Mouse (Mus musculus) midbrain, embryonic 14.5 days (tissue): ENCODE data around the gene Cerk. TPM values are rescaled to one million over a fixed set of nuclear protein-coding genes. Genes with fewer than 3 reads are reported as not detected.
"Not testable (repeated sequence)": the region's sequence is repeated elsewhere in the genome, so short reads cannot be mapped to it uniquely, and the experiment has no call there.

Source experiments
- ATAC-seq: fragments of 200-750 bp; cut with Nextera tagmentation; 2 replicates; pipeline ENCODE4 v1.8.0; 2017; ENCODE audit warnings: moderate number of reproducible peaks, moderate library complexity; ENCODE audit not compliant: low FRiP score, low TSS enrichment
- DNase-seq: peaks from one replicate; pipeline ENCODE4 v3.0.0-alpha.2; 2015
- H3K27ac ChIP-seq: fragments of 300-500 bp; sonication (generic); replicated peaks from 2 replicates; pipeline ENCODE4 v1.5.1; 2014; ENCODE audit warnings: mild to moderate bottlenecking, low read depth, low read length, moderate library complexity
- H3K27me3 ChIP-seq: fragments of 300-500 bp; sonication (generic); 2 replicates; pipeline ENCODE4 v1.6.1; 2014; ENCODE audit warnings: low read length, control low read depth, mixed read lengths; ENCODE audit not compliant: control insufficient read depth, insufficient read depth
- H3K36me3 ChIP-seq: fragments of 300-500 bp; sonication (generic); 2 replicates; pipeline ENCODE4 v1.6.1; 2014; ENCODE audit warnings: low read length, control low read depth; ENCODE audit not compliant: control insufficient read depth, insufficient read depth
- H3K4me1 ChIP-seq: fragments of 300-500 bp; sonication (generic); 2 replicates; pipeline ENCODE4 v1.6.1; 2014; ENCODE audit warnings: mild to moderate bottlenecking, antibody characterized with exemption, low read length, control low read depth; ENCODE audit not compliant: control insufficient read depth, insufficient read depth
- H3K4me2 ChIP-seq: fragments of 300-500 bp; sonication (generic); 2 replicates; pipeline ENCODE4 v1.6.1; 2014; ENCODE audit warnings: mild to moderate bottlenecking, low read length, moderate library complexity
- H3K4me3 ChIP-seq: fragments of 300-500 bp; sonication (generic); replicated peaks from 2 replicates; pipeline ENCODE4 v1.5.1; 2014; ENCODE audit warnings: low read depth, low read length
- H3K9ac ChIP-seq: fragments of 300-500 bp; sonication (generic); replicated peaks from 2 replicates; pipeline ENCODE4 v1.6.1; 2014; ENCODE audit warnings: mild to moderate bottlenecking, low read length, moderate library complexity
- H3K9me3 ChIP-seq: fragments of 300-500 bp; sonication (generic); 2 replicates; pipeline ENCODE4 v1.6.1; 2016; ENCODE audit warnings: low read length, control low read depth, mixed read lengths; ENCODE audit not compliant: control insufficient read depth
- WGBS: fragments of 180-500 bp; shearing (Covaris S2); extraction: QIAGEN DNeasy Blood & Tissue Kit; methylation state at CpG from one replicate; pipeline ENCODE4 v1.1.7; 2014; 5-methylcytosine and 5-hydroxymethylcytosine counted together
- polyA plus RNA-seq: library from polyadenylated mRNA; unstranded; fragments of >200 nt; fragmentation: Nextera tagmentation; extraction: Ambion mirVana; gene quantifications from 2 replicates; pipeline ENCODE4 v1.2.1, GENCODE M21; 2014

Gene Cerk
- polyA plus RNA-seq, 1 experiment from 2014 or later: 23.5 TPM

GRCm38 (mm10) chr15:86226968-86227367 lies 41.0 kb upstream of the Cerk start:
- Histone ChIP-seq H3K9ac (no peak overlapping the region), H3K27me3 (no peaks in the 10 kb centered on the region), H3K4me1 (no peaks in the 10 kb centered on the region; the same call in 1 of the 2 replicates), H3K9me3 (no peaks in the 10 kb centered on the region), H3K27ac (no peak overlapping the region), H3K4me3 (no peak overlapping the region), H3K36me3 (no peaks in the 10 kb centered on the region), H3K4me2 (no peak overlapping the region)
- DNase-seq (no peak), ATAC-seq (no peak)
- 93% methylated on average over 2 of the region's 2 CpGs for WGBS

GRCm38 (mm10) chr15:86226221-86226620 lies 40.3 kb upstream of the Cerk start:
- Histone ChIP-seq H3K36me3 (no peaks in the 10 kb centered on the region), H3K4me1 (no peaks in the 10 kb centered on the region), H3K27ac (no peak overlapping the region), H3K4me3 (no peak overlapping the region), H3K9ac (no peak overlapping the region), H3K9me3 (no peaks in the 10 kb centered on the region), H3K27me3 (no peaks in the 10 kb centered on the region), H3K4me2 (no peak overlapping the region)
- ATAC-seq (no peak), DNase-seq (no peak)
- 86% methylated on average over 5 of the region's 5 CpGs for WGBS

- no peak for ATAC-seq
- WGBS: 85% methylated on average over 7 of the region's 7 CpGs
- no peaks in the 10 kb centered on the region for H3K9me3 ChIP-seq
- no peak overlapping the region for H3K4me2 ChIP-seq
- no peaks in the 10 kb centered on the region for H3K4me1 ChIP-seq
- H3K27me3 ChIP-seq: no peaks in the 10 kb centered on the region
- no peak overlapping the region for H3K9ac ChIP-seq
- H3K4me3 ChIP-seq: no peak overlapping the region
- no peak overlapping the region for H3K27ac ChIP-seq
- H3K36me3 ChIP-seq: no peaks in the 10 kb centered on the region
- DNase-seq: no peak
Observed at GRCm38 (mm10) chr15:86224972-86225551, 39.1 kb upstream of the Cerk start.

GRCm38 (mm10) chr15:86221901-86222300 lies 36.0 kb upstream of the Cerk start:
- not testable (repeated sequence) for ATAC-seq, DNase-seq, H3K27ac ChIP-seq, H3K9ac ChIP-seq, H3K36me3 ChIP-seq, H3K4me1 ChIP-seq, H3K4me2 ChIP-seq, H3K4me3 ChIP-seq, H3K27me3 ChIP-seq, H3K9me3 ChIP-seq
- WGBS: 88% methylated on average over 11 of the region's 11 CpGs

- H3K9ac ChIP-seq: no peak overlapping the region
- no peaks in the 10 kb centered on the region for H3K9me3 ChIP-seq
- 75% methylated on average over 4 of the region's 4 CpGs for WGBS
- DNase-seq (no peak), ATAC-seq (no peak)
- no peaks in the 10 kb centered on the region for H3K36me3 ChIP-seq
- no peaks in the 10 kb centered on the region for H3K4me1 ChIP-seq
- H3K27me3 ChIP-seq: no peaks in the 10 kb centered on the region
- H3K4me3 ChIP-seq: no peak overlapping the region
- no peak overlapping the region for H3K4me2 ChIP-seq
- H3K27ac ChIP-seq: no peak overlapping the region
Observed at GRCm38 (mm10) chr15:86221369-86221768, 35.4 kb upstream of the Cerk start.

- Histone ChIP-seq H3K4me1 (no peaks in the 10 kb centered on the region), H3K4me2 (no peak overlapping the region), H3K36me3 (no peaks in the 10 kb centered on the region), H3K27ac (no peak overlapping the region), H3K9me3 (no peaks in the 10 kb centered on the region), H3K9ac (no peak overlapping the region), H3K27me3 (no peaks in the 10 kb centered on the region), H3K4me3 (no peak overlapping the region)
- ATAC-seq: no peak
- DNase-seq: no peak
- 82% methylated on average over 4 of the region's 4 CpGs for WGBS
Observed at GRCm38 (mm10) chr15:86220715-86221114, 34.8 kb upstream of the Cerk start.

- no peak overlapping the region for H3K27ac ChIP-seq
- H3K27me3 ChIP-seq: no peaks in the 10 kb centered on the region
- 88% methylated on average over 5 of the region's 5 CpGs for WGBS
- ATAC-seq: no peak
- no peak overlapping the region for H3K4me2 ChIP-seq
- no peak overlapping the region for H3K9ac ChIP-seq
- peaks cover 3% of the 10 kb centered on the region; the same call in 1 of the 2 replicates for H3K4me1 ChIP-seq
- H3K36me3 ChIP-seq: no peaks in the 10 kb centered on the region
- H3K9me3 ChIP-seq: no peaks in the 10 kb centered on the region
- no peak overlapping the region for H3K4me3 ChIP-seq
- DNase-seq: no peak
Observed at GRCm38 (mm10) chr15:86220229-86220630, 34.3 kb upstream of the Cerk start.

- no peak overlapping the region for H3K9ac ChIP-seq
- no peaks in the 10 kb centered on the region for H3K36me3 ChIP-seq
- H3K4me3 ChIP-seq: no peak overlapping the region
- no peak overlapping the region for H3K4me2 ChIP-seq
- no peak for ATAC-seq
- H3K27ac ChIP-seq: no peak overlapping the region
- DNase-seq: no peak
- 85% methylated on average over 7 of the region's 7 CpGs for WGBS
- H3K27me3 ChIP-seq: no peaks in the 10 kb centered on the region
- H3K4me1 ChIP-seq: peaks cover 8% of the 10 kb centered on the region
- no peaks in the 10 kb centered on the region for H3K9me3 ChIP-seq
Observed at GRCm38 (mm10) chr15:86219534-86220228, 33.7 kb upstream of the Cerk start.

- WGBS: 91% methylated on average over 9 of the region's 9 CpGs
- not testable (repeated sequence) for DNase-seq, H3K9ac ChIP-seq, H3K9me3 ChIP-seq, H3K4me3 ChIP-seq, H3K27me3 ChIP-seq, H3K4me2 ChIP-seq, H3K27ac ChIP-seq, ATAC-seq, H3K36me3 ChIP-seq
- peaks cover 18% of the 10 kb centered on the region for H3K4me1 ChIP-seq
Observed at GRCm38 (mm10) chr15:86216641-86217040, 30.7 kb upstream of the Cerk start.
